Mouse (Mus musculus): ENCODE results near the gene Ncoa6. TPM values are rescaled to one million over a fixed set of nuclear protein-coding genes. Genes with fewer than 3 reads are reported as not detected.

The Ncoa6 gene
- polyA plus RNA-seq, 1 experiment: 11.0 TPM

DNA sequence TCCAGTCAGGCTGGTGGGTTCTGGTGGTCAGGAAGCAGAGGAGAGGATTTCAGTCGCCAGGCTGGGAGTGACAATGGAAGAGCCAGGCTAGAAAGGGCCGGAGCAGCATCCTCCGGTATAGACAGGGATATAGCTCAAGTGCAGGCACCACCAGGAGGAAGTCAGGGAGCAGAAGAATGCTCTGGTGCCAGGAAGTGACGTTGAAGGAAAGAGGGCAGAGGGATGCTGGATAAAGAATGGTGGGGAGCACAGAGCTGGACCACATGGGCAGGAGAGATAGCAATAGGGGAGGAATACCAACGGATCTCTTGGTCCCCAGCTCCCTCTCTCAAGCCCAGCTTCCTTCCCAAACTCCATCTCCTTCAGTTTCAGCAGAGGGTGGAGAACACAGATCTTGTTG, 39.8 kb upstream of the Ncoa6 start:
- Histone ChIP-seq H3ac (ENCODE audit: control insufficient read depth, insufficient read length) (no peak overlapping the region), H3K36me3 (ENCODE audit: control insufficient read depth, insufficient read depth) (no peaks in the 10 kb centered on the region), H3K4me3 (peak overlapping the region; percentile 24), H3K4me2 (ENCODE audit: low read depth) (peak overlapping the region; percentile 91), H3K79me2 (ENCODE audit: control insufficient read depth, insufficient read depth) (no peaks in the 10 kb centered on the region), H3K27me3 (ENCODE audit: control insufficient read depth, insufficient read depth, insufficient read length) (no peaks in the 10 kb centered on the region)
- TF ChIP-seq TCF3 (IDR thresholded peaks at IDR 0.05; ENCODE audit: insufficient read length, low read depth): no peak
- no peak for TF ChIP-seq POLR2AphosphoS2 (IDR thresholded peaks at IDR 0.05; ENCODE audit: insufficient read length, low read depth)
- no peak for TF ChIP-seq MYOG (IDR thresholded peaks at IDR 0.05; ENCODE audit: control insufficient read depth in 1 of 3, insufficient read depth in 1 of 3, insufficient read length in 2 of 3, low read depth in 2 of 3)
- TF ChIP-seq E2F4 (IDR thresholded peaks at IDR 0.05; ENCODE audit: insufficient read depth): no peak
- no peak for TF ChIP-seq REST (IDR thresholded peaks at IDR 0.05; ENCODE audit: insufficient read depth, insufficient read length)
- no peak for TF ChIP-seq MYOD1 (IDR thresholded peaks at IDR 0.05; ENCODE audit: control insufficient read depth in 1 of 3, insufficient read length in 2 of 3, low read depth in 2 of 3)
- no peak for TF ChIP-seq CEBPB (IDR thresholded peaks at IDR 0.05; ENCODE audit: insufficient read depth, poor library complexity, severe bottlenecking)
- no peak for TF ChIP-seq TCF12 (IDR thresholded peaks at IDR 0.05; ENCODE audit: insufficient read depth, poor library complexity, severe bottlenecking)
- TF ChIP-seq POLR2A (IDR thresholded peaks at IDR 0.05; ENCODE audit: insufficient read length, low read depth): no peak
- TF ChIP-seq SRF (IDR thresholded peaks at IDR 0.05; ENCODE audit: control insufficient read depth, insufficient read length, low read depth): no peak
- TF ChIP-seq USF1 (IDR thresholded peaks at IDR 0.05; ENCODE audit: low read depth): no peak
- no peak for TF ChIP-seq MAX (IDR thresholded peaks at IDR 0.05; ENCODE audit: low read depth)

DNA sequence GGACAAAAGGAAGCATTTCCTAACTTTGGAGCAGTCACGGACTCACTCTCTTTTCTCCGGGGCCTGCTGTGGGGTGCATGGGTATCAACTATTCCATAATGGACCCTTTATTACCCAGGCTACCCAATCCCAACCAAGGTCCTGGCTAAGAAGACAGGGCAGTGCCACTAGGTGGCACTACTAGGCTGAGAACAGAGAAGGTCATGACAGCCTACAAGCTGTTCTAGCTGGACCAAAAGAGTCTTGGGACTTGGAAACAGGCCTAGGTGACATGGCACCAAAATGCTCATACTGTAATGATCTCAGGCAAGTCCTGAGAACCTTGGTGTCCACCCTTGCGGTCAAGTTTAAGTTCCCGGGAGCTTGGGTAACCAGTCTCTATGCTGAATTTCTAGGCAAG, 38.8 kb upstream of the Ncoa6 start:
- no peaks in the 10 kb centered on the region for H3K36me3 ChIP-seq (ENCODE audit: control insufficient read depth, insufficient read depth)
- H3K79me2 ChIP-seq (ENCODE audit: control insufficient read depth, insufficient read depth): no peaks in the 10 kb centered on the region
- TF ChIP-seq MYOG (IDR thresholded peaks at IDR 0.05; ENCODE audit: control insufficient read depth in 1 of 3, insufficient read depth in 1 of 3, insufficient read length in 2 of 3, low read depth in 2 of 3) (no peak), SRF (IDR thresholded peaks at IDR 0.05; ENCODE audit: control insufficient read depth, insufficient read length, low read depth) (no peak), E2F4 (IDR thresholded peaks at IDR 0.05; ENCODE audit: insufficient read depth) (no peak), REST (IDR thresholded peaks at IDR 0.05; ENCODE audit: insufficient read depth, insufficient read length) (no peak)

DNA sequence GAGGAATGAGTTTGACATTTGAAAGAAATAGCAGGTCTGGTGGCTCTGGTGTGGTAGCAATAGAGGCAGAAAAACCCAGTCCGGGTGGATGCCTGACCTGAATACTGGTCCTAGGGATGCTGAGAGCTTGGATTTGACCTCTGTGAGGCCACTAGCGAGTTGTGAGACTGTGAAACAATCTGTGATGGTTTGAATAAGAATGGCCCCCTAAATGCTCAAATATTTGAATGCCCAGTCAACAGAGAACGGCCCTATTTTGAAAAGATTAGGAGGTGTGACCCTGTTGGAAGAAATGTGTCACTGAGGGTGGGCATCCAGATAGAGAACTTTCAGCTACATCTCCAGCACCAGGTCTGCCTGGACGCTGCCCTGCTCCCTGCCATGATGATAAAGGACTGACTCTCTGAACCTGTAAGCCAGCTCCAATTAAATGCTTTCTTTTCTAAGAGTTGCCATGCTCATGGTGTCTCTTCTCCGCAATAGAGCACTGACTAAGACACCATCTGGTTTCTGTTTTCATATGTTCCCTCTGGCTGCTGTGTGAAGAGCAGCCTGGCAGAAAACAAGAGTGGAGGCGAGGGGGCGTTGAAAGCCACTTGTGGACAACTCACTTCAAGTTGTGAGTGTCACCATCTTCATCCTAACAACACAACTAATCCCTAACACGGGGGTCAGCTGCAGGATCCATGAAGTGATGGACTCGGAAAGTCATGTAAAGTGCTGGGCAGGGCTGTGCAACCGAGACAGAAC, 34.2 kb upstream of the Ncoa6 start:
- no peak overlapping the region for H3K4me2 ChIP-seq (ENCODE audit: low read depth)
- TF ChIP-seq CEBPB (IDR thresholded peaks at IDR 0.05; ENCODE audit: insufficient read depth, poor library complexity, severe bottlenecking): no peak
- no peak for TF ChIP-seq MAX (IDR thresholded peaks at IDR 0.05; ENCODE audit: low read depth)
- TF ChIP-seq E2F4 (IDR thresholded peaks at IDR 0.05; ENCODE audit: insufficient read depth): no peak
- H3ac ChIP-seq (ENCODE audit: control insufficient read depth, insufficient read length): no peak overlapping the region
- H3K79me2 ChIP-seq (ENCODE audit: control insufficient read depth, insufficient read depth): no peaks in the 10 kb centered on the region
- H3K27me3 ChIP-seq (ENCODE audit: control insufficient read depth, insufficient read depth, insufficient read length): no peaks in the 10 kb centered on the region
- no peaks in the 10 kb centered on the region for H3K36me3 ChIP-seq (ENCODE audit: control insufficient read depth, insufficient read depth)
- H3K4me3 ChIP-seq: no peak overlapping the region

More for the DNA sequence above, 38.8 kb upstream of the Ncoa6 start:
- no peak overlapping the region for H3ac ChIP-seq (ENCODE audit: control insufficient read depth, insufficient read length)
- no peak overlapping the region for H3K4me2 ChIP-seq (ENCODE audit: low read depth)
- H3K27me3 ChIP-seq (ENCODE audit: control insufficient read depth, insufficient read depth, insufficient read length): no peaks in the 10 kb centered on the region
- H3K4me3 ChIP-seq: no peak overlapping the region

DNA sequence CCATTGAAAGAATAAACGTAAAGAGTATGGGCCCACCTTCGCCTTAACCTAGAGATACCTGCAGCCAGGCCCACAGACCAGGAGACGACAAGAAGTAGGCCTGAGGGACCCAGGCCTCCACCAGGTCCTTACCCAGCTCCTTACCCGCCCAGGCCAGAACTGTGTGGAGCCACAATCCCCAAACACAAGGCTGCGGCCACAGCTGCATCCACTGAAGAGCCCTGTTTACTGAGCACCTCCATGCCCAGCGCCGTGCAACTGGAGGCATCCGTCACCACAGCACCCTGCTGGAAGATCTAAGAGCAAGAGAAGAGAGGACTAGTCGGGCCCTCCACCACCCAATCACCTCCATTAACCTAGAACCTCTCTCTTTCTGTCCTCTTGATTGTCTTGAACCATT, 32.1 kb upstream of the Ncoa6 start:
- no peak overlapping the region for H3K4me2 ChIP-seq (ENCODE audit: low read depth)
- H3ac ChIP-seq (ENCODE audit: control insufficient read depth, insufficient read length): no peak overlapping the region
- H3K79me2 ChIP-seq (ENCODE audit: control insufficient read depth, insufficient read depth): no peaks in the 10 kb centered on the region
- TF ChIP-seq CEBPB (IDR thresholded peaks at IDR 0.05; ENCODE audit: insufficient read depth, poor library complexity, severe bottlenecking) (no peak), MAX (IDR thresholded peaks at IDR 0.05; ENCODE audit: low read depth) (no peak), SRF (IDR thresholded peaks at IDR 0.05; ENCODE audit: control insufficient read depth, insufficient read length, low read depth) (no peak), E2F4 (IDR thresholded peaks at IDR 0.05; ENCODE audit: insufficient read depth) (no peak), TCF3 (IDR thresholded peaks at IDR 0.05; ENCODE audit: insufficient read length, low read depth) (no peak), MYOD1 (IDR thresholded peaks at IDR 0.05; ENCODE audit: control insufficient read depth in 1 of 3, insufficient read length in 2 of 3, low read depth in 2 of 3) (no peak), POLR2AphosphoS2 (IDR thresholded peaks at IDR 0.05; ENCODE audit: insufficient read length, low read depth) (no peak), TCF12 (IDR thresholded peaks at IDR 0.05; ENCODE audit: insufficient read depth, poor library complexity, severe bottlenecking) (no peak), USF1 (IDR thresholded peaks at IDR 0.05; ENCODE audit: low read depth) (no peak), POLR2A (IDR thresholded peaks at IDR 0.05; ENCODE audit: insufficient read length, low read depth) (no peak), REST (IDR thresholded peaks at IDR 0.05; ENCODE audit: insufficient read depth, insufficient read length) (no peak)
- no peaks in the 10 kb centered on the region for H3K27me3 ChIP-seq (ENCODE audit: control insufficient read depth, insufficient read depth, insufficient read length)
- no peaks in the 10 kb centered on the region for H3K36me3 ChIP-seq (ENCODE audit: control insufficient read depth, insufficient read depth)
- no peak overlapping the region for H3K4me3 ChIP-seq

DNA sequence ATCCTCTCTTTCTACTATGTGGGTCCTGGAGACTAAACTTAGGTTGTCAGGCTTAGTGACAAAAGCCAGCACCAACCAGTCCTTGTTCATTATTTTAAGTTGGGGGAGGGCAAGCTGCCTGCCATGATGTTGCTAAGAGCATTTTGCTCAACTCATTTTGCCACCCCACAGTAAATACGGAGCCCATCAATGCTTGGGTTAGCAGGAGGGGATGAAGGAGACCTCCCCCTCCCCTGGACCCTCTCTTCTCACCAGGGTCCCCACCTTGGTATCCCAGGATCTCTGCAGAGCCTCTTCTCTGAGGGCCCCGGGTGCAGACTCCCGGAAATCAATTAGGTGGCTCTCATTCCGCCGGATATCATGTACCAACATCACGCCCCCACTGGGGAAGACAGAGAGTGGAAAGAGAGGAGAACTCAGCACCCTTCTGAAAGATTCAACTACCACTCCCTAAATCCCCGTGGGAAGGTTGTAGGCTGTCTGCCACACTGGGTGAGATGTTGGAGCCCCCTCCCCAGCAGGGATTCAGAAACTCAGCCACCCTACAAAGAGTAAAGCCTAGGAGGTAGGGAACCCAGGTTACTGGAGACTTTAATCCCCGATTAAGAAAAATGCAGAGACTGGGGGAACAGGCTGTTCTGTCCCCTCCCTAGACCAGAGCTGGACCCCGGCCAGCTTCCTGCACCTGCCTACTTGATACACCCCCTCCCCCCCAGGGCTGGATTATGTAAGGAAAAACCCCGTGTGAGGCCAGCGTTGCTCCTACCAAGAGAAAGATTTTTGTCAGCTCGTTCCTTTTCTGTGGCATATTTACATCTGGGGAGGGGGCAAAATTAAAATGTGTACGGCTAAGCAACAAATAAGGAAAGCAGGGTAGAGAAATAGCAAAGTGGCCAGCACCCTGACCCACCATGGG, 31.0 kb upstream of the Ncoa6 start:
- Histone ChIP-seq H3K36me3 (ENCODE audit: control insufficient read depth, insufficient read depth) (no peaks in the 10 kb centered on the region), H3K4me3 (no peak overlapping the region), H3ac (ENCODE audit: control insufficient read depth, insufficient read length) (no peak overlapping the region), H3K4me2 (ENCODE audit: low read depth) (no peak overlapping the region), H3K27me3 (ENCODE audit: control insufficient read depth, insufficient read depth, insufficient read length) (no peaks in the 10 kb centered on the region), H3K79me2 (ENCODE audit: control insufficient read depth, insufficient read depth) (no peaks in the 10 kb centered on the region)
- TF ChIP-seq SRF (IDR thresholded peaks at IDR 0.05; ENCODE audit: control insufficient read depth, insufficient read length, low read depth) (no peak), TCF3 (IDR thresholded peaks at IDR 0.05; ENCODE audit: insufficient read length, low read depth) (no peak)

Measured in myocyte (in vitro differentiated cells).